Mouse (Mus musculus): ENCODE data around the gene Stxbp5.

GRCm38 (mm10) chr10:9733861-9734260, 167.0 kb downstream of the Stxbp5 start:
- TF ChIP-seq TAL1 (IDR thresholded peaks at IDR 0.05; ENCODE audit: low read length) (no peak), GATA1 (IDR thresholded peaks at IDR 0.05; ENCODE audit: low read length) (no peak)

All from erythroblast, embryonic 14.5 days (primary cell).